Mouse (Mus musculus): ENCODE measurements at regions not wholly inside any gene's neighbourhood (a gene's known extent, or its start where the extent isn't known, plus 50 kb on each side); places are given as distances from the start of the nearest gene placed in this dataset.
"Not testable (repeated sequence)": the region's sequence is repeated elsewhere in the genome, so short reads cannot be mapped to it uniquely, and the experiment has no call there.

DNA sequence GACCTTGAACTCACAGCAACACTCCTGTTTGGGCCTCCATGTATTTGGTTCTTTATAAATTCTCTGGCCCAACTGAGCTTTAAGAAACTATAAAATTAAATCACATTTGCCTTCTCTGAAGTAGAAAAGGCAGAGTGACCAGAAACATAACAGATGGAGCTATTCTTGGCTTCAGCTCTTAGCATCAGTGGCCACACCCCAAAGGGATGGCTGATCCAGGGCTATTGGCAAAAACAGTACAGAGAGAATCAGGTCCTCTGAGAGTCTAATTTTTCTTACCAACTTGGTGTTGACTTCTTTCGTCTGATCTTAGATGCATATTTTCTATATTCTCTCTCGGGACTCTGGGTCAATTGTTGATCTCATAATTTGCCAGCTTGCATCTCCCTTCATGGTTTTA, 103.2 kb upstream of the Arhgap20 start:
- no peak for DNase-seq (ENCODE audit: low spot score)

DNA sequence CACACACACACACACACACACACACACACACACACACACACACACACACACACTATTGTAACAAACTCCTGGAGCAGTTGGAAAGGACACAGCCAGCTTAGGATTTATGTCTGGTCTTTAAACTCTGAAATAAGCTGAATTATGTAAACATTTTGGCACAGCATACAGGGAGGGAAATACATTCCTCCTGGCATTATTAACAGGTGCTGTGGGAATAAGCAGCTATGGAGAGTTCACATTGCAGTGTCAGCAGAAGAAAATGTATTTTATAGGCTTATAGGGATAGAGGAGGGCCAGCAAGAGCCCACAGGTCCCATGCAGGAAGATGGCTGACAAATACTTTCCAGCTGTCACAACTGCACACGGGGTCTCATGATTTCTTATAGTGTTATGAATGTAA, 100.8 kb upstream of the Arhgap20 start:
- DNase-seq (ENCODE audit: low spot score), result no peak

DNA sequence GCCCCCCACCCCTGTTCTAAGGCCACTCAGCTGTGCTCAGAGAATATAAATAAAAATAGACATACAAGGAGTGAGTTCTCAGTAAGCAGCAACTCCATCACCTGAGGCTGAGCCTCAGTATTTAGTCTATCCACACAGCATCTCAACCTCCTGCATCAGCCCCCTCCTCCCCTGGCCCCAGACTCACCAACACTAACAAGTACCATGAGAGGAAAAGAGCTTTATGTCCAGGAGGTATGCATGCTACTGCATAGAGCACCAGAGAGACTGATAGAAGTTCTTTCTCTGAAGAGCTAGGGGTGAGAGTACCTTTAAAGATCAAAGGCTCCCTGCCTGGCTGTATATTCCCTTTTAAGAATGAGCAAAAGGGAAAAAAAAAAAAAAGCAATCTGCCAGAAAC, 100.3 kb upstream of the Arhgap20 start:
- DNase-seq (ENCODE audit: low spot score), result no peak

DNA sequence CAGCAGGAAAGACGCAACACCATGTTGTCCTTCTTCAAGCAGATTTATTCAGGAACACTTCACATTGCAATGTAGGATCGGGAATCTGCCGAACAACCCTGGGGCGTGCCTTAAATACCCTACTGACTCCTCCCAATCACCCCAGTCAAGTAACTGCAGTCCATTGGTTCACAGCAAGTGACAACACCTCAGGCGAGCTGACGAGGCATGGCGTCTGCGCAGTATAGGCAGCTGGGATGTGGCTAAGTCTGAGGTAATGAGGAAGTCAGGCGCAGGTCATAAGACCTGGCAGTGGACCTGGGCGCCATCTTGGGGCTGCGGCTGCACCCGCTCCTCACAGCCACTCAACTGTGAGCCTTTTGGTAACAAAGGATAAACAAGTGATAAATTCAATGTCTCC, 96.2 kb upstream of the Arhgap20 start:
- not testable (repeated sequence) for DNase-seq (ENCODE audit: low spot score)

DNA sequence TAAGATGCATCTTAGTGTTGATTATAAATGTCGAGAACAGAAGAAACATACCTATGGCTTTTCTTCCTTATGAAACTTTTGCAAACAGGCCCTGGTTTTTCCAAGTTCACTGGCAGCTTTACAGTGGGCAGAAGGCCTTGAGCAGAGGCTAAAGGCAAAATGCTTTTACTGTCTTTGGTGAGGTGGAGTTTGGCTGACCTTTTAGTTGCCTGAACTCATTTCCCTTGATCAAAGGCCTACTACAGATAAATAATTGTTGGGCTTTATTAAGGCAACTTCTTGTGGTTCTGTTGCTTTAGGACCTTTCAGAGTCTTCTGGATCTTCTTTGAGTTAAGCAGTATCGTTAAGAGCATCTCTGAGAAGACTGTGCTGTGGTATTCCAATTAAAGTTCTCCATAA, 94.6 kb upstream of the Arhgap20 start:
- DNase-seq (ENCODE audit: low spot score), result no peak

DNA sequence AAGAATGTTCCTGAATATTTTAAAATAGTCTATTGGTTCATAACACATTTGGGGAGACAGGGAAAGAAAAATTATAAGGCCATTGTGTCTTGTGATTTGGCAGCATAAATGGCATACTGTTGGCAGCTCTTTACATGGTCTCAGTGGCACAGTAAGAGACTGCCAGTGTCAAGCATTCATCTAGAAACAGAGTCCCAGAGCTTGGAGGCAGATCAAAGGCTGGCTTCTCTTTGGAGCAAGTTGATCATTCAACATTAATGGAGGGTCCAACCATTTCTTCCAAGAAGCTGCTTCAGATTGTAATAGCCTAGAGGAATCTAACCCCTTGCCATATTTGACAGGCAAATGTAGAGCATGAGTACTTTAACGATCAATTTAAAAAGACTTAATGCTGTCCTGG, 78.6 kb upstream of the Arhgap20 start:
- DNase-seq (ENCODE audit: low spot score), result no peak

DNA sequence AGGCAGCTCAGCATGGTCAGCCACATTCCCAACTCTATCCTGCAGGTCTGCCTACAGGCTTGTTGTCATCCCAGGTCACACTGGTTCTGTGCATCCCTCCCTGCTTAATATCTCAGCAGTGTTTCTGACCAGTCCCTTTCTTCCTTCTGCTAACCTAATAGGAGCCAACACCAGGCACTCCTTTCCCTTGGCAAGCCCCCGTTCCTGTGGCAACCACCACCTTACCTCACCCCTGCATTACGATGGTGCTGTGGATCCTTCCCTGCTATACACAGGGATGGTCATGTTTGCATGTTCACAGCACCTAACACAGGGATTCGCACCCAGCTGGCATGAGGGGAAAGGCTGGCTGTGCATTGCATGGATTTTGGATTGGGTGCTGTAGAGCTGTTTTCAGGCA, 50.8 kb upstream of the Arhgap20 start:
- no peak for DNase-seq (ENCODE audit: low spot score)

All from layer of hippocampus, adult 9-10 months (tissue).